Mouse (Mus musculus) cerebellum, postnatal 10 days (tissue): ENCODE data around the gene Stard3nl.

Experiments
- DNase-seq, 2 experiments: peaks; one replicate each; pipeline ENCODE4 v3.0.0; 2021; ENCODE audit warnings: mixed read lengths in 2 of 2

The Stard3nl gene

DNA sequence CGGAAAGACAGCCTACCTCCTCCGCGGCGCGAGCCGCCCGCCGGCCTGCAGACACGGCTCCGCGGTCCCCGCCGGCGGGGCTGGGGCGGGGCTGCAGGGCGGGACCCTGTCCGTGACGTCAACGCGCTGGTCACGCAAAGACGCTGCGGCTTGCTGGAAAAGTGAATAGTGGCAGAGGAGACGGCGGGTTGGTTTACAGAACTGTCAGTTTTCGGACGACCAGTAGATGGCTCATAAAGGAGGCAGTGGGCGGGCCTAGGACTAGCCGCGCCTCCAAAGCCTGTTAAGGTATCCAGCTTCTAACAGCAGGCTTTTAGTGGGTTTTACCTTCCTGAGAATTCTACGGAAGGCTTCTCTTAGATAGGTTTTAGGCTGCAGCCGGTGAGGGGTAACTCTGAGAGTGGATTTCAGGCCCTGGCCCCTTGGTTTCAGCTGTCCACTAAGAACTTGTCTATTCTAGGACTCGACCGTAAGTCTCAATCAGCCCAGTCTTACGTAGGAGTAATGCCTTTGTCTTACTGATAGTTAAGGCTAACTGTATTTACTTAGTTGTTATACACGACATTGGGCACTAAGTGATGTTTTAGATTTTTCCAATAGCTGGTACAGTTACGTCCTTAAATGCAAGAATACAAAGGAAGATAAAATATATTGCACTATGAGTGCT, at the start of gene Stard3nl:
Gene Stard3nl, minus strand, starts transcription at position 108 of the 667 bp plus-strand sequence.
- DNase-seq: peak; percentile 99

GRCm38 (mm10) chr13:19438040-19438439, 42.4 kb upstream of the Stard3nl start:
- peak; percentile 33 to 49 for DNase-seq

DNA sequence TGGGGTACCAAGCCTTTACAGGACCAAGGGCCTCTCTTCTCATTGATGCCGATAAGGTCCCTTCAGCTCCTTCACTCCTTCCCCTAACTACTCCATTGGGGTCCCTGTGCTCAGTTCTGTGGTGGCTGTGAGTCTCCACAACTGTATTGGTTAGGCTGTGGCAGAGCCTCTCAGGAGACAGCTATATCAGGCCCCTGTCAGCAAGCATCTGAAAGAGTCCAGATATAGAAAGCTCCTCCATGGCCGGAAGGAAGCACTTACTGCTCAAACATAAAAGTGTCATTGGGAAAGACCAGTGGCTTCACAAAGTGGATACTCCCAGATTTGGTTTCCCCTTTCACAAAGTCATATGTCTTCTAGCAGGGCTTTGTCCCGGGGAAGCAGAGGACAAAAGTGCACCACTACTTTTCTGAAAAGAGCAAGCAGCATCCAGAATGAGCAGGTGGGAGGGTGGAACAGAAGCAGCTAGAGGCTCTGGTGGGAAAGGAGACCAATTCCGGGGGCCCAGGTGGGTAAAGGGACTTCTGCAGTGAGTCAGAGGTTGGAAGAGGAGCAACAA, 34.3 kb upstream of the Stard3nl start:
- no peak for DNase-seq

- no peak for DNase-seq
These were observed 32.5 kb upstream of the Stard3nl start for GRCm38 (mm10) chr13:19428076-19428475.

DNA sequence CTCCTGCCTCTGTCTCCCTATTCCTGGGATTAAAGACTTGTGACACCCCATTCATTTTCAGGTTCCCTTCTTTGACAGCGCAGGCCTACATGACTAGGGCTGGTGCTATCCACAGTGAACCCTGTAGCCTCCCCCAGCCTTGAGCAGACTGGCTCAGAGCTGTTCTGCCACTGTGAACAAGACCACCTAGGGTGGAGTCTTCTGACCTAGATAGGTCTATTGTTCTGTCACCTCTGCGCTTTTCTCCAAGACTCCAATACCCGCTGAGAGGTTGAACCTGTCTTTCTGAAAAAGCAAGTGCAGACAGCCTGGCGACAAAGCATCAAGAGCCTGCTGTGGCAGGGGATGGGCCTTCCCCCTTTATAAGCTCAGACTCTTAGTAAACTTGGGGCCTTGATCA, 29.0 kb upstream of the Stard3nl start:
- DNase-seq: no peak

DNA sequence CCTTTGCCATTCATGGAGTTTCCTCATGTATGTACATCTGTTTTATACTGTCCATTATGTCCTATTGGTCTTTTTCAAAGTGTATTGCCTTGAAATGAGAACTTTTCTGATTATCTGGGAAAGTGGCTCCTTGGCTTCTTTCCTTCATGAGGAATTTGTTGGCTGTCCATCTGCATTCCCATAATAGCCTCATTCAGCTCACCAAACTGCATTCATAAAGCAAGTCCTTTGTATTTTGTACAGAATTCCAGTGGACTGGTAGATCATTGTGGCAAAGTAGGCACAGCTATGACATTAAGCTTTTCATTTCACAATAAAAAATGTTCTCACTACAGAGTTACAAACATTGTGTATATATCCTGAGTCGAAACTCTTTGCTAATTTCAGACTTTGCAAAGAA, 26.9 kb upstream of the Stard3nl start:
- DNase-seq: no peak

DNA sequence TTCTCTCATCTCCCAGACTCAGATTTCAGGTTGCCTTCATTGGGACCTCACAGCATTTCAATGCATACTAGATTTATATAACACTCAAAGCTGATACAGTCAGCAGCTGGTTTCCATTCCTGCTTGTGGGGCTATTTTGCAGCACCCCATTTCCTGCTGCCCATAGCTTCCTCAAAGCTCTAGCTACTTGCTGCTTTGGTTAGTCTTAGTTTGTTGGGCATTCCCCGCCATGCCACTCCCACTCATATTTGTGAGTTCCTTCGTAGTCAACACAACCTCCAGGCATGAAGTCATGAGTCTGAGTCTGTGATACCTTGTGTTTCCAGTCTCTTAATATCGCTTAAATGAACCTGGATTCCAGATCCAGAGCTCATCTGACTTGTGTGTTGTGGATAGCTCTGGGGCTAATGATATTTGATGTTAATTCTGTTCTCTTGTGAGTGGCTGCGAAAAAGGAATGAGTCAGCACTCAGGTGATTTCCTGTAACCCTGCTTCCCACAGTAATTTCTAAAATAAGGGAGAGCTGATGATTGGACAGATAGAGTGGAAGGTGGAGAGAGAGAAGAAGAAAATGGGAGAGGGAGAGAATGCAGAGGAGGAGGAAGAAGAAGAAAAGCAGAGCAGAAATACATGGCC, 22.4 kb upstream of the Stard3nl start:
- DNase-seq: no peak

DNA sequence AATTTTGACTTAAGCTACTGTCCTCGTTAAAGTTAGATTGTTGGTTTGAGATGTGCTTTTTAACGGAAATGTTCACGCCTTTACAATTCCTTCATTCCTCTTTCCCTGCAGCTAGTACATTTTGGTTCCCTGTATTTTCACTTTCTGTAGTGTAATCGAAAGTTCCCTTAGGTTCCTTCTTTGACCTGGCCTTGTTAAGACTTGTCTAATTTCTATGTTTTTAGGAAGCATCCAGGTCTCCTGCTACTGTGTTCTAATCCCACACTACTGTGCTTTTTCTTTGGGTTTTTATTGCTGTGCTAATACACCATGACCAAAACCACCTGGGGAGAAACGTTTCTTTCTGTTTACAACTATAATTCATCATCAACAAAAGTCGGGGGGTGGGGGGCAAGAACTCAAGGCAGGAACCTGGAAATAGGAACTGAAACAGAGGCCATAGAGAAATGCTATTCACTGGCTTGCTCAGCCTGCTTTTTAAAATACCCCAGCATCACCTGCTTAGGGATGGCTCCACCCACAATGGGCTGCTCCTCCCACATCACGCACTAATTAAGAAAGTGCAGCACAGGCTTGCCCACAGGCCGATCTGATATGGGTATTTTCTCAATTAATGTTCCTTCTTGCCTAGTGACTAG, 20.4 kb upstream of the Stard3nl start:
- no peak for DNase-seq

DNA sequence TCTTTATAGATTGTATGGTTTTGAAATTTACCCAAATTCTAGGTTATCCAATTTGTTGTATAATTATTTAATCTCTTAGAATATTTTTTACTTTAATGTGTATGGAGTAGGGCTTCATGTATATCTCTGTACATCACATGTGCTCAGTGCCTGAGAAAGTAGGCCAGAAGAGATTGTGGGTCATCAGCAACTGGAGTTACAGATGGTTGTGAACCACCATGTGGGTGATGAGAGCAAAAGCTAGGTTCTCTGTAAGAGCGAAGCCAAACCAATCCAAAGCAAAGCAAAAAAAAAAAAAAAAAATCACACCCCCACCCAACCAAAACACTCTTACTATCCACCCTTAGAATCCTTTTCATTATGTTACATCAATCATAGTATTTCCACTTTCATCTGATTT, 19.7 kb upstream of the Stard3nl start:
- no peak for DNase-seq

DNA sequence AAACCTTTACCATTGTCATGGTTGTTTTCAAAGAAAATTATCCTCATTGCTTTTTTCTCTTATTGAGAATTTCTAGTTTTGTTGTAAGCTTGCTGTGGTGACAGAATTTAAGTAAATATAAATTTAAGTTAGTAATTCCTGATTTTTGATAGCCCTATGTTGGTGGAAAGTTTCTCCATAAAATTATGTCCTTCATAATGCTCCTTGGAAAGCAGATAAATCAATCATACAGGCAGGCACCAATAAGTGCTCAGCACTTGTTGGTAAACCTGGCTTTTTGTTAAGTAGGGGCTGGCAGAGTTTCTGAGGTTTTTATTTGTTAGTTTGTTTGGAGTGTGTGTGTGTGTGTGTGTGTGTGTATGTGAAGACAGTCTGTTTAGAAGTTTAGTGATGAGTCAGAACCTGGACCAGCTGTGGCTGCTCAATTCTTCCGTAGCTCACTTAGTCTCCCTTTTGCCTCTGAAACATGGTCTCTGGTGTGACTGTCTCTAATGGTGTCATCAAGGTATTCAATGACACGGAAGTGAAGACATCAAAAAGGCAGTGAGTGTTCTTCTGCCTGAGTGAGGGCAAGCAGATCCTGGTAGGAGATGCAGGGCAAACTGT, 16.8 kb upstream of the Stard3nl start:
- DNase-seq: no peak

- DNase-seq: no peak
These were observed 16.3 kb upstream of the Stard3nl start for GRCm38 (mm10) chr13:19411886-19412285.

GRCm38 (mm10) chr13:19410694-19411093, 15.1 kb upstream of the Stard3nl start:
- no peak for DNase-seq

DNA sequence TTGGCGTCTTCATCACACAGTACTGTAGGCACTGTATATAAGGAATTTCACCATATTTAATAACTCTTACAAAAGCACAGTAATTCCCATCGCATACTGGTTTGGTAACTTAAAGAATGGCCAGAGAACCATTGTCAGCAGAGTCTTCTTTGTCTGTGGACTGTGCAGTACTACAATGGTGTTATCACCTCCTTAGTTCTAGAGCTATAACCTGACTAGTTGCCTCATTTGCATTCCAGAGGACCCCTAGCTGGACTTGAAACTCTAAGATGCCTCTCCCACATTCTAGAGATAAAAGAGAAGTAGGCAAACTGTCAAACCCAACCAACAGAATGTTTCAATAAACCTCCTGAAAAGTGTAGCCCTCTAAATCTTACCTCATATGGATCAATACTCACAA, 12.4 kb upstream of the Stard3nl start:
- DNase-seq: no peak

DNA sequence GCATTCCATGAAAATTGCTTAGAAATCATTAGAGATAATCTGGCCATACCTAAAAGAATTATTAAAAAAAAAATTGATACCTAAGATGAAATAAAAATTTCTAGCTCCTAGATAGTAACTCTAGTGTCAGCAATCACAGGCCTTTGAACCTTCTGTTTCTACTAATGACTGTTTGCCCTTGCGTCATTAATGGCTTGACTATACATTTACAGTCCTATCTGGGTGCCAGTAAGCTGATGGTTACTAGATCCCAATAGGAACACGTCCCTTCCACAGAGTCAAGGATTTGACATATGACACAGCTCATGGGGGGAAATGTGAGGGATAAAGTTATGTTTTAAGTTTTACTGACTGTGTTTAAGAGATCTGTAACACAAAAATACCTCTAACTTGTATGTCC, 9.0 kb upstream of the Stard3nl start:
- no peak for DNase-seq

DNA sequence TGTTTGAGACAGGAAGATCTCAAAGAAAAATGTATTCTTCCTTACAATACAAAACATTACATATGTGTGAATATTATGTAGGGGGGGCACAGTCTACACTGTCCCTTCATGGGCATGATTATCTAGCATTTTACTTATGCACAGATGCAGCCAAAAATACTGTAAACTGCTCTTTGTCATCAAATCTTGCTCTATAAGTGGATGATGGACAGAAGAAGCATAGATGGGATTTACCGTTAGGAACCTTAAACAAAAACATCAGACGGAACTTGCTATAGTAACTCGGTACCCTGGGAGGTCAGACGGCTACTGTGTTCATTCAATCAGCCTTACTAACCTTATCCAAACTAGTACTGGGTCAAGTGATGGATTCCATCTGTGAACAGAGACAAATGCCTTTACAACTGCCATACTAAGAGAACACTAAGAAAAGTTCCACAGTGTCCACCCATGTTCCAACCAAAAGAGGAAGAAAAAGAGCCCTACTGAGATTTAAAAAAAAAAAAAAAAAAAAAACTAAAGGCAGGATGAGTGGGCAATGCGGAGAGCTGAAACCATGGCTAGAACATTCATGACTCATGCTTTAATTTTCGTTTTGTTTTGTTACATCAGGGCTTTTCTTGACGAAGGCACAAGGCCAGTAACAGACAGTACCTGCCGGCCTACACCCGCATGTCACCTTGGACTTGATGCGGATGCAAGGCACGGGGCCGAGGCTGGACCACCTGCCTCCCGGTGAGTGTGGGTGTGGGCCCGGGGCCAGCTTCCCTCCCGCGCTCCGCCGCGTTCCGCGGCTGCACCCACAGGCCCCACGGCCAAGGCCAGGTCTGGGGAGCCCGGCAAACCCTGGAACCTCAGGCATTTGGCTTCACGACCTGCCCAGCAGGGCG, 552 bp downstream of the Stard3nl start:
- peak in 1 of 2 experiments; percentile 36 for DNase-seq

- DNase-seq: no peak
These were observed 1.4 kb downstream of the Stard3nl start for GRCm38 (mm10) chr13:19394171-19394570.

DNA sequence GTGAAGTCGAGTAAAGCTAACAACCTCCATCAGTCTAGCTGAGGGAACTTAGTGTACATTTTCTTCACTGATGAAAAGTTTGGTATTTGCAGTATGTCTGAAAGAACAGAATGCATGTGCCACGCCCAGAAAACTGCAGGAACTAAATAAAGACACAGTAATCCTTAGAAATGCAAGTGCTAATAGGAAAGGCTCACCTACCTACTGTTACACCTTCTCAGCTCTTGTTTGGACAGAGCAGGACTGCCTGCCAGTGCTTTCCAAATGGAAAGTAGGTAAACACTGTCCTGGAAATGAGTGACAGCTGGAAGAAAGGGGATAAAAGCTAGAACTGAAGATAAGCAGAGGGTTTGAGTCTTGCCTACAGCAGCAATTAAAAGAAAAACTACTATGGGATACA, 1.9 kb downstream of the Stard3nl start:
- DNase-seq: no peak

DNA sequence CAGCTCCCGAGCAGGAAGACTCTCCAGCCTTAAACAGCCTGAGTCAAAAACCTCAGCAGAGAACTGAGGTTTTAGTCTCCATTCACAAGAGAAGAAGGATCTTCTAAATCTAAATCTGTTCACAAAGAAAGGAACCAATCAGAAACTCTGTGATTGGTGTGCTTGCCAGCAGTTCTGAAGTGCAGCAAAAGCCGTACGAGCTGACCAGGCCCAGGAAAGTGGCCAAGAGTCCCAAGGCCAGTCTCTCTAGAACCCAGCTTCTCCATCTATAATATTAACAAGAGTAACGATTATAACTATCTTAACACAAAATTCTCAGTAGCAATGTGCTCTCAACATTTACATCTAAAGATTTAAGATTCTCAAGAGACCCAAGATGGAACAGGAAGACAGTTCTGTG, 4.0 kb downstream of the Stard3nl start:
- DNase-seq: no peak

- DNase-seq: peak; percentile 34 to 62
These were observed 5.3 kb downstream of the Stard3nl start for GRCm38 (mm10) chr13:19390296-19390695.

DNA sequence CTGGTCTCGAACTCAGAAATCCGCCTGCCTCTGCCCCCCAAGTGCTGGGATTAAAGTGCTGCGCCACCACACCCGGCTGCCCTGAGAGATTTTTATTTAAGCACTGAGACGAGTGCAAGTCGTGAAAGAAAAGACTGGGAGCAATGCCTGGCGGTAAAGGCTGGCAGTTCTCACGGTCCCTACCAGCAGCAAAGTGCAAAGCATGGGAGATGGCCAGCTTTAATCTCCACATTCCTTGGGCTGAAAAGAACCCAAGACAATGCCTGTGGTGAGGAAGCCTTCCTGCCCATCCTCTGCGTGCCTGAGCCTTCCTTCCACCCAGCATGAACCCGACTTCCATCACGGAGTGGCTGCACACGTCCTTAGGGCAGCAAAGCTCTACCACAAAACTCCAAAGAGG, 5.7 kb downstream of the Stard3nl start:
- peak; percentile 14 to 17 for DNase-seq

GRCm38 (mm10) chr13:19389434-19389833, 6.2 kb downstream of the Stard3nl start:
- DNase-seq: no peak

GRCm38 (mm10) chr13:19385226-19385625, 10.4 kb downstream of the Stard3nl start:
- no peak for DNase-seq
